Mouse (Mus musculus): ENCODE measurements around the gene 1700020D05Rik. TPM values are rescaled to one million over a fixed set of nuclear protein-coding genes. Genes with fewer than 3 reads are reported as not detected.

1700020D05Rik gene
- 0.09 and 0.14 TPM in 2 replicates for polyA plus RNA-seq (2015; fragmentation: Nextera tagmentation; extraction: Ambion mirVana)

DNA sequence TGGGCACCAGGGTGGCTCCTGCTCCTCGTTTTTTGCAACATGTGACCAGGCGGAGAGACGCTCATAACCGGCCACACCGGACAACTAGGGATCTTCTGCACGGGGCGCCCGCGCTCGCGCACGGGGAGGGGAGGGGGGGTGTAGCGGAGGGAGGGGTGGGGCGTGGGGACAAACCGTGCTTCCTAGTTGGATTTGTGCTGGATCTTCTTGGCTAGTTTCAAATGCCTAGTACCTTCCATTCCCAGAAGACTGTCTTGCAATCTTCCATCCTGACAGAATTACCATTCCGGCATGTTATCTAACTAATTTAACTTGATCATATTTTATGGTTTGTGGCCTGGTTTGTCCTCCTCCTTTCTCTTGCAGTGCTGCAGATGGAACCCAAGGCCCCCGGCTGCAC is at the start of gene 1700020D05Rik:
TSS of gene 1700020D05Rik (minus strand) at position 101 of the 400 bp plus-strand sequence.
- Histone ChIP-seq H3K4me3 (ENCODE audit: low read depth, low read length) (no peak within 1 kb of the TSS), H3K9me3 (replicated peaks; ENCODE audit: control insufficient read depth, low read length) (no peaks in the 10 kb centered on the region), H3K36me3 (ENCODE audit: control insufficient read depth, insufficient read depth) (no peaks in the 10 kb centered on the region), H3K27ac (ENCODE audit: low read length) (no peak within 1 kb of the TSS), H3K4me1 (ENCODE audit: control insufficient read depth, low read depth, low read length) (peaks cover 2% of the 10 kb centered on the region; the same call in 1 of the 2 replicates), H3K9ac (ENCODE audit: low read depth, low read length) (no peak within 1 kb of the TSS), H3K27me3 (ENCODE audit: control insufficient read depth, insufficient read depth, low read depth, low read length) (no peaks in the 10 kb centered on the region), H3K4me2 (ENCODE audit: low read depth, low read length) (no peak within 1 kb of the TSS)
- 72% methylated on average over 17 of the region's 17 CpGs for WGBS (ENCODE audit: insufficient replicate concordance)
- ATAC-seq (ENCODE audit: low read depth) = no peak

- no peaks in the 10 kb centered on the region for H3K36me3 ChIP-seq (ENCODE audit: control insufficient read depth, insufficient read depth)
- no peak overlapping the region for H3K27ac ChIP-seq (ENCODE audit: low read length)
- no peaks in the 10 kb centered on the region for H3K9me3 ChIP-seq (replicated peaks; ENCODE audit: control insufficient read depth, low read length)
- no peak overlapping the region for H3K4me3 ChIP-seq (ENCODE audit: low read depth, low read length)
- no peak overlapping the region for H3K9ac ChIP-seq (ENCODE audit: low read depth, low read length)
- no peaks in the 10 kb centered on the region for H3K27me3 ChIP-seq (ENCODE audit: control insufficient read depth, insufficient read depth, low read depth, low read length)
- H3K4me1 ChIP-seq (ENCODE audit: control insufficient read depth, low read depth, low read length) = no peaks in the 10 kb centered on the region
- 57% methylated on average over 4 of the region's 4 CpGs for WGBS (ENCODE audit: insufficient replicate concordance)
- no peak overlapping the region for H3K4me2 ChIP-seq (ENCODE audit: low read depth, low read length)
- no peak for ATAC-seq (ENCODE audit: low read depth)
Measured at GRCm38 (mm10) chr19:5547471-5548056, 44.0 kb upstream of the 1700020D05Rik start.

DNA sequence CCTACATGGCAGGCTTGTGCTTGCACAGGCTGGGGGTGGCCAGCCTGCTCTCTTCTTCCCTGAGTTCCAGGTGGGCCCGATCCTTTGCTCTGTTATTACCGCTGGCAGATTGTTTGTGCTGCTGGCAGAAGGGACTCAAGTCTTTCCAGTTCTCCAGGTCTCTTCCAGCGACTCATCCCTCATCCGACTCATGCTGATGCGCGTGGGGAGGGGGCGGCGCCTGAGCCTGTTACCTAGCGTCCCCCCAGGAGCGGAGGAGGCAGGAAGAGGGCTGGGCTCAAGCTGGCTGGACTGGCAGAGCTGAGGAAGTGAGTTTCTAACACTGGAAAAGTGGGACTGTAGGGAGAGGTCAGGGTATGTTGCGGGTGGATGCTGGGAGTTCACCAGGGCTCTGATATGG is 40.4 kb upstream of the 1700020D05Rik start:
- Histone ChIP-seq H3K9ac (ENCODE audit: low read depth, low read length) (no peak overlapping the region), H3K4me3 (ENCODE audit: low read depth, low read length) (no peak overlapping the region), H3K36me3 (ENCODE audit: control insufficient read depth, insufficient read depth) (no peaks in the 10 kb centered on the region), H3K9me3 (replicated peaks; ENCODE audit: control insufficient read depth, low read length) (no peaks in the 10 kb centered on the region), H3K27me3 (ENCODE audit: control insufficient read depth, insufficient read depth, low read depth, low read length) (no peaks in the 10 kb centered on the region), H3K27ac (ENCODE audit: low read length) (no peak overlapping the region), H3K4me2 (ENCODE audit: low read depth, low read length) (no peak overlapping the region), H3K4me1 (ENCODE audit: control insufficient read depth, low read depth, low read length) (no peaks in the 10 kb centered on the region)
- 67% methylated on average over 11 of the region's 11 CpGs for WGBS (ENCODE audit: insufficient replicate concordance)
- no peak for ATAC-seq (ENCODE audit: low read depth)

DNA sequence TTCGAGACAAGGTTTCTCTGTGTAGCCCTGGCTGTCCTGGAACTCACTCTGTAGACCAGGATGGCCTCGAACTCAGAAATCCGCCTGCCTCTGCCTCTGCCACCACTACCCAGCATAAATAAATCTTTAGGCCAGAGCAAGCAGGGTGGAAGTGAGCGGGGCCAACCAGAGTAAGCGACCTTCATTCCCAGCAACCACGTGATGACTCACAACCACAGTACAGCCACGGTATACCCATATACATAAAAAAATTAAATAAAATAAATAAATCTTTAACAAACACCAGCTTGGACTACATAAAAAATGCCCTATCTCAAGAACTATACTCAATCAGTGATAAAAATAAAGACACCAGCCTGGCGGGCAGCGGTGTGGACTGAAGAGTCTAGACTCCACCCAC is 39.8 kb upstream of the 1700020D05Rik start:
- no peaks in the 10 kb centered on the region for H3K36me3 ChIP-seq (ENCODE audit: control insufficient read depth, insufficient read depth)
- ATAC-seq (ENCODE audit: low read depth) = no peak
- no peaks in the 10 kb centered on the region for H3K9me3 ChIP-seq (replicated peaks; ENCODE audit: control insufficient read depth, low read length)
- H3K9ac ChIP-seq (ENCODE audit: low read depth, low read length) = no peak overlapping the region
- H3K27ac ChIP-seq (ENCODE audit: low read length) = no peak overlapping the region
- H3K4me1 ChIP-seq (ENCODE audit: control insufficient read depth, low read depth, low read length) = no peaks in the 10 kb centered on the region
- no peak overlapping the region for H3K4me3 ChIP-seq (ENCODE audit: low read depth, low read length)
- H3K4me2 ChIP-seq (ENCODE audit: low read depth, low read length) = no peak overlapping the region
- 63% methylated on average over 9 of the region's 9 CpGs for WGBS (ENCODE audit: insufficient replicate concordance)
- no peaks in the 10 kb centered on the region for H3K27me3 ChIP-seq (ENCODE audit: control insufficient read depth, insufficient read depth, low read depth, low read length)

GRCm38 (mm10) chr19:5538786-5539185 is 35.2 kb upstream of the 1700020D05Rik start:
- H3K27me3 ChIP-seq (ENCODE audit: control insufficient read depth, insufficient read depth, low read depth, low read length) = no peaks in the 10 kb centered on the region
- H3K36me3 ChIP-seq (ENCODE audit: control insufficient read depth, insufficient read depth) = no peaks in the 10 kb centered on the region
- H3K27ac ChIP-seq (ENCODE audit: low read length) = no peak overlapping the region

DNA sequence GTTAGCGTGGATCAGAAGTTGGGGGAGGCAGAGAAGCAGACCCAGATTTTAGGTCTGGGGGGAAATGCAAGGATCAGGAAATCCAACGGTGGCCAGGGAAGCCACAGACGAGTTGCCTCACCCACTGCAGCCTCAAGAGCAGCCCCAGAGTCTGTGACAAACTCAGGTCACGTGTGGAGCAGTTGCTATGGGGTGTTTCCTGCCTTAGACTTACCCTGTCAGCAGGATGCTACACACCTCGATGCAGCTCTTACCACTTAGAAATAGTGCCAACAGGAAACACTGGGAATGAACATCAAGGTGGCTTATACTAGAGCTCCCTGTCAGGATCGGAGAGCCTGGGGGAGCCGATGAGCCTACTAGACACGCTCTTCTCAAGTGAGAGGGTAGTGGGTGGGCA is 28.9 kb upstream of the 1700020D05Rik start:
- no peaks in the 10 kb centered on the region for H3K9me3 ChIP-seq (replicated peaks; ENCODE audit: control insufficient read depth, low read length)
- no peaks in the 10 kb centered on the region for H3K36me3 ChIP-seq (ENCODE audit: control insufficient read depth, insufficient read depth)
- H3K4me2 ChIP-seq (ENCODE audit: low read depth, low read length) = no peak overlapping the region
- peaks cover 4% of the 10 kb centered on the region for H3K4me1 ChIP-seq (ENCODE audit: control insufficient read depth, low read depth, low read length)
- ATAC-seq (ENCODE audit: low read depth) = no peak
- H3K4me3 ChIP-seq (ENCODE audit: low read depth, low read length) = no peak overlapping the region
- WGBS (ENCODE audit: insufficient replicate concordance) = 47% methylated on average over 8 of the region's 8 CpGs
- no peak overlapping the region for H3K9ac ChIP-seq (ENCODE audit: low read depth, low read length)
- H3K27me3 ChIP-seq (ENCODE audit: control insufficient read depth, insufficient read depth, low read depth, low read length) = no peaks in the 10 kb centered on the region
- no peak overlapping the region for H3K27ac ChIP-seq (ENCODE audit: low read length)

More at GRCm38 (mm10) chr19:5538786-5539185, 35.2 kb upstream of the 1700020D05Rik start:
- no peaks in the 10 kb centered on the region for H3K9me3 ChIP-seq (replicated peaks; ENCODE audit: control insufficient read depth, low read length)
- no peak overlapping the region for H3K4me2 ChIP-seq (ENCODE audit: low read depth, low read length)
- WGBS (ENCODE audit: insufficient replicate concordance) = 70% methylated on average over 8 of the region's 8 CpGs
- H3K4me3 ChIP-seq (ENCODE audit: low read depth, low read length) = no peak overlapping the region
- no peaks in the 10 kb centered on the region for H3K4me1 ChIP-seq (ENCODE audit: control insufficient read depth, low read depth, low read length)
- H3K9ac ChIP-seq (ENCODE audit: low read depth, low read length) = no peak overlapping the region
- no peak for ATAC-seq (ENCODE audit: low read depth)

- no peaks in the 10 kb centered on the region for H3K27me3 ChIP-seq (ENCODE audit: control insufficient read depth, insufficient read depth, low read depth, low read length)
- ATAC-seq (ENCODE audit: low read depth) = no peak
- no peaks in the 10 kb centered on the region for H3K36me3 ChIP-seq (ENCODE audit: control insufficient read depth, insufficient read depth)
- no peak overlapping the region for H3K4me3 ChIP-seq (ENCODE audit: low read depth, low read length)
- H3K9me3 ChIP-seq (replicated peaks; ENCODE audit: control insufficient read depth, low read length) = no peaks in the 10 kb centered on the region
- whole genome bisulfite sequencing (ENCODE audit: insufficient replicate concordance) = 61% methylated on average over 7 of the region's 7 CpGs
- no peak overlapping the region for H3K27ac ChIP-seq (ENCODE audit: low read length)
- no peak overlapping the region for H3K9ac ChIP-seq (ENCODE audit: low read depth, low read length)
- H3K4me1 ChIP-seq (ENCODE audit: control insufficient read depth, low read depth, low read length) = peaks cover 4% of the 10 kb centered on the region
- H3K4me2 ChIP-seq (ENCODE audit: low read depth, low read length) = no peak overlapping the region
Measured at GRCm38 (mm10) chr19:5530138-5530524, 26.5 kb upstream of the 1700020D05Rik start.

DNA sequence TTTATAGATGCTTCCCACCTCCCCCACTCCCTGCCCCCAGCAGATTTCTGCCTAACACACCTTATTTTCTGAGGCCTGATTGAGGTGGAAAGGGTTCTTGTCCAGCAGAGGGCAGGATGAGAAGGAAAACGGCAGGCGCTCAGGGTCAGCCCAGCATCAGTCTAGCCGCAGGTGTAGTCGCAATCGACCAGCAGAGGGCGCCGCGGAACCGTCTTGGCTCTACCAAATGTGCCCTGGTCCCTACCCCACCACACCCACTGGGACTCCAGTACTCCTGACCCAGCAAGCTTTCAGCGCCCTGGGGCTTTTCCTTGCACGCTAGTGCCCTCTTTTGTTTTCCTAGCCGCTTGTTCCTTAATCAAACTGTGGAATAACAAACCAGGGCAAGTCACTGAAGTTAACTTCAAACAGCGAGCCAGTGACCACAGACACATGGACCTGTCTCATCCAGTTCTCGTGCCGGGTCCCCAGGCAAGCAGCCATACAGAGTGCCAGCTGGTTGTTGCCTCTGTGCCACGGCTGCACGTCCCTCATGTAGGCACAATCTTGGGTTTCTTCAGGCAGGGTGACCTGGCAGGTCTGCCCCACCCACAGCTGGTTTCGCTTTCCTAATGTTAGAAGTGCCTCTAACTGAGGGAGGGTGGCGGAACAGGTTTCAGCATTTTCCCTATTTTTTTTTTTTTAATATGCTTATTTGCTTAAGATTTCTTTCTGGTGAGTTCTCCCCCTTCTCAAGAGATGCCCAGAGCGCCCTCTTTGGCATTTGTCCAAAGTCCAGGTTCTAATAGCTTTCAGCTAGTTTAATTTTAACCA is 25.9 kb upstream of the 1700020D05Rik start:
- 21% methylated on average over 20 of the region's 20 CpGs for WGBS (ENCODE audit: insufficient replicate concordance)
- Histone ChIP-seq H3K4me2 (ENCODE audit: low read depth, low read length) (peak overlapping the region; percentile 56), H3K4me1 (ENCODE audit: control insufficient read depth, low read depth, low read length) (peaks cover 4% of the 10 kb centered on the region), H3K27ac (ENCODE audit: low read length) (no peak overlapping the region), H3K9me3 (replicated peaks; ENCODE audit: control insufficient read depth, low read length) (no peaks in the 10 kb centered on the region), H3K9ac (ENCODE audit: low read depth, low read length) (0 out of 2 replicates have a peak overlapping the region, but pooled peaks have one; percentile 26), H3K36me3 (ENCODE audit: control insufficient read depth, insufficient read depth) (no peaks in the 10 kb centered on the region), H3K27me3 (ENCODE audit: control insufficient read depth, insufficient read depth, low read depth, low read length) (no peaks in the 10 kb centered on the region), H3K4me3 (ENCODE audit: low read depth, low read length) (peak overlapping the region; percentile 34)
- ATAC-seq (ENCODE audit: low read depth) = peak; percentile 96

DNA sequence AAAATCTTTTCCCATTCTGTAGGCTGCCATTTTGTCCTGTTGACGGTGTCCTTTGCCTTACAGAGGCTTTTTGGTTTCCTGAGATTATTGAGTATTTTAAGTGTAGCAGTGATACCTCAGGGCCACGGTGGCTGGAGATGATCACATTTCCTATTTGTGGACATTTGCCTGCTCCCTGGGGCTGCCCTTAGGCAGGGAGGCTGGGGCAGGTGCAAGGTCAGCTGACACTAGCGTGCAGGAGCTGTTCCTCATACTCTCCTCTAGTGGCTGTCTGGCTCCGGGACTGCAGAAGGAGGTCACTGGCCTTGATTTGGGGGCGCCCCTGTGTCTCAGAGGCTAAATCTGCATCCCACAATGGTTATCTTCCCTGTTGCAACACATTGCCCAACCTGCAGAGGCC is 21.6 kb upstream of the 1700020D05Rik start:
- ATAC-seq (ENCODE audit: low read depth) = no peak
- Histone ChIP-seq H3K36me3 (ENCODE audit: control insufficient read depth, insufficient read depth) (no peaks in the 10 kb centered on the region), H3K27me3 (ENCODE audit: control insufficient read depth, insufficient read depth, low read depth, low read length) (no peaks in the 10 kb centered on the region), H3K4me2 (ENCODE audit: low read depth, low read length) (no peak overlapping the region), H3K4me1 (ENCODE audit: control insufficient read depth, low read depth, low read length) (peaks cover 4% of the 10 kb centered on the region), H3K27ac (ENCODE audit: low read length) (no peak overlapping the region), H3K9me3 (replicated peaks; ENCODE audit: control insufficient read depth, low read length) (no peaks in the 10 kb centered on the region), H3K4me3 (ENCODE audit: low read depth, low read length) (no peak overlapping the region), H3K9ac (ENCODE audit: low read depth, low read length) (no peak overlapping the region)
- 67% methylated on average over 5 of the region's 5 CpGs for WGBS (ENCODE audit: insufficient replicate concordance)
